Mouse (Mus musculus) cerebellum, adult 2 months (tissue): ENCODE data around the gene Efnb2.

Experiments used
- CTCF ChIP-seq: fragments of 200-500 bp; IDR thresholded peaks from 2 replicates; pipeline ENCODE4 v1.5.1; 2011; ENCODE audit warnings: low read depth, mild to moderate bottlenecking, control low read depth, low read length, moderate library complexity, borderline replicate concordance; ENCODE audit not compliant: insufficient read depth
- POLR2A ChIP-seq: fragments of 200-500 bp; IDR thresholded peaks from 2 replicates; pipeline ENCODE4 v1.6.1; 2011; ENCODE audit warnings: low read length, control low read depth, borderline replicate concordance; ENCODE audit not compliant: insufficient read depth

DNA sequence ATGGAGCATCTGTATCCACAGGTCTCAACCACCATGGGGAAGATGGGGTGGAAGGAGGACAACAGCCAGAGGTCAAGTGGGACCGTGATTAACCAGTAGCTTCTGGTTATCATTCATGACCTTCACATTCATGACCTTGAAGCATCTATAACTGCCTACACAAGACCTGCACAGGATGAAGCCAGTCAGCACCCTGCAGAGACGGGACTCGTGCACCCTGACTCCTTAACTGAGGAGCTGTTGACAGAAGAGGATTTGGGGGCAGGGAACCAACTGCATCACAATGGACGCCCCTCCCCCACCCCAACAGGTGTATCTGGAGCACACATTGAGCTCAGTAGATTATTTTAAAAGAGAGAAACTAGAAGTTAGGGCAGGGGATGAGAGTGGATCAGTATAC, 49.1 kb downstream of the Efnb2 start:
- TF ChIP-seq CTCF (no peak), POLR2A (no peak)
